Mouse (Mus musculus) testis, postnatal 10 days (tissue): ENCODE measurements at regions not wholly inside any gene's neighbourhood (a gene's known extent, or its start where the extent isn't known, plus 50 kb on each side); places are given as distances from the start of the nearest gene placed in this dataset.
"Not testable (repeated sequence)": the region's sequence is repeated elsewhere in the genome, so short reads cannot be mapped to it uniquely, and the experiment has no call there.

ENCODE experiments used
- DNase-seq: peaks from one replicate; pipeline ENCODE4 v3.0.0; 2021; ENCODE audit warnings: low spot score

DNA sequence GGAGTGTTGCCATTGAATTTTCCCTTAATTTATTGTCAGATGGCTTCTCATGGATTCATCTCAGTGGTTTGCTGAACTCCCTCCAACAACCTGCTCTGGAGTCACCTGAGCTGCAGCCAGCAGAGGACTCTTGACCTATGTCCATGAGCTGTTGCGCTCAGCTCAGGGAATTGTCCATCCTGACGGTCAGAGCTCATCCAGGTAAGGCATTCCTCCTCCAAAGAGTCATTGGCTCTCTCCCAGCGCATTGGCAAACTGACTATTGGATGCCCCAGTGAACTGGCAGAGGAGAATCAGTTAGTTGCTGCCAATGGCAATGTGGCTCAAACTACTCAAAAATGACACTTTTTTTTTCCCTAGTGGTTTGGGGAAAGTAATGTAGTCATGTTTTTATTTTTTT lies 345.3 kb upstream of the Fign start:
- no peak for DNase-seq

DNA sequence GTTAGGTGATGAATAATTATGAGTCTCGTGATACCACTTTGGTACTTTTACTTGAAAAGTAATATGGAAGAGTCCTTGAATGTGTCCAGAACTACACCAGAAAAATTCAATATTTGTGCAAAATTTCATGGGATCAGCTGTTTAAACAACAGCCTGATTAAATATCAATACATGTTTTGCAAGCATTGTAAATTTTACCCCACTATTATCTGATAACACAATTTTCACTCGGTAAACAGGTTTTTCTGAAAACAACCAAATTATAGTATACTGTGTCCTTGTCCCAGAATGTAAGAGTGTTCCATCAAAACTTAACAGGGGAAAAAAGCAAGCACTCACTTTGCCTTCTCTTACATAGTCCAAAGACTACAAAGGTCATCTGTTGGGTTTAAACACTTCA lies 343.1 kb upstream of the Fign start:
- DNase-seq, result no peak

DNA sequence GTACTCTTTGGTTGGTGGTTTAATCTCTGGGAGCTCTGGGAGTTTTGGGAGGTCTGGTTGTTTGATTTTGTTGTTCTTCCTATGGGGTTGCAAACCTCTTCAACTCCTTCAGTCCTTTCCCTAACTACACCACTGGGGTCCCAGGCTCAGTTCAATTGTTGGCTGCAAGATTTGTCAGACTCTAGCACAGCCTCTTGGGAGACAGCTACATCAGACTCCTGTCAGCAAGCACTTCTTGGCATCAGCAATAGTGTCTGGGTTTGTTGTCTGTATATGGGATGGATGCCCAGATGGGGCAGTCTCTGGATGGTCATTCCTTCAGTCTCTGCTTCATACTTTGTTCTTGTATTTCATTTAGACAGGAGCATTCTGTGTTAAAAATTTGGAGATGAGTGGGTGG lies 319.3 kb upstream of the Fign start:
- DNase-seq, result not testable (repeated sequence)

- no peak for DNase-seq
Observed at GRCm38 (mm10) chr2:64413846-64414245, 316.0 kb upstream of the Fign start.

- no peak for DNase-seq
Observed at GRCm38 (mm10) chr2:64413263-64413662, 315.4 kb upstream of the Fign start.

GRCm38 (mm10) chr2:64395946-64396345 lies 298.1 kb upstream of the Fign start:
- DNase-seq, result no peak

- no peak for DNase-seq
Observed at GRCm38 (mm10) chr2:64394619-64395294, 296.9 kb upstream of the Fign start.

- DNase-seq, result no peak
Observed at GRCm38 (mm10) chr2:64394199-64394598, 296.4 kb upstream of the Fign start.

- no peak for DNase-seq
Observed at GRCm38 (mm10) chr2:64369791-64370190, 272.0 kb upstream of the Fign start.

DNA sequence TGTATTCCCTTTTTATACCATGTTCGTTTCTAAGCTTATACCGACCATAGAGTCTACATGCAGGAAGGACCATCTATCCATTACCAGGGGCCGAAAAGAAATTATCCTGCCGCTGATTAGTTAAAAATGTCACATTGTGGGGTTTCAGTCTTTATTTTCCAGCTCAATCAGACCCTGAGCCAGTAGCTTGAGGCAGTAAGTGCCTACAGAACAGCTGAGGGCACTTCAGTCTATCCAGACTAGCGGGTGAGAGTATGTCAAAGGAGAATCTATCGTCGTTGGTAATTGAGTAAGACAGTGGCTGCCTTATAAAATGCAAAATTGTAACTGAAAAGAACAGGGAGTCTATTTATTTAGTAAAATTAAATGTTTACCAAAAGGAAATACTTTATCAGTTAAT lies 269.4 kb upstream of the Fign start:
- DNase-seq, result no peak

DNA sequence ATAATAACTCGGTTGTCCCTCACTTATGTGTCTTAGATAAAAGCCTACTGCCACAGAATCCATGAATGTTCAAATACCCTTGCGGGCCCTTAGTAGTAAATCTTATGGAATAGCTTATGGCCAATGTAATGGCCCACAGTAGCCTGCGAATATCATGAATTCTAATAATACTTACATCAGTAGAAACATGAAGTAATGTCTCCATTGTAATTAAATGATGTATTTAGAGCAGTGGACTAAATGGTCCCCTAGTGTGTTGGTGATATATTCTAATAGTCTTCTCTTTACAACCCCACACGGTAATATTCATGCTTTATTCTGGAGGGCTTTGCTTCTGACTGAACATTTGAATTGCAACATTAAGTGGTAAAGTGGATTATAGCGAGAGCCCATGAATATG lies 268.7 kb upstream of the Fign start:
- no peak for DNase-seq

DNA sequence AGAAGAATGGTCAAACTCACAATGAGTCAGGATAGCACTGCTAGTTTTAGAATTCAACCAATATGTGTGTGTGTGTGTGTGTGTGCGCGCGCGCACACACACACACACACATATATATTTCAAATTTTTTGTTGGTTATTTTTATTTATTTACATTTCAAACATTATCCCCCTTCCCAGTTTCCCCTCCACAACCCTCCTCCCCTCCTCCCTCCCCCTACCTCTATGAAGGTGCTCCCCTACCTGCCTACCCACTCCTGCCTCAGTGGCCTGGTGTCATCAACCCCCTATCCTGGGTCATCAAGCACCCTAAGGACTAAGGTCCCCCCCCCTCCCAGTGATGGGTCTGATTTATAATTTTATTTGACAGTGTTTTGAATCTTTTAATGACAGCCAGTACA lies 258.4 kb upstream of the Fign start:
- no peak for DNase-seq

DNA sequence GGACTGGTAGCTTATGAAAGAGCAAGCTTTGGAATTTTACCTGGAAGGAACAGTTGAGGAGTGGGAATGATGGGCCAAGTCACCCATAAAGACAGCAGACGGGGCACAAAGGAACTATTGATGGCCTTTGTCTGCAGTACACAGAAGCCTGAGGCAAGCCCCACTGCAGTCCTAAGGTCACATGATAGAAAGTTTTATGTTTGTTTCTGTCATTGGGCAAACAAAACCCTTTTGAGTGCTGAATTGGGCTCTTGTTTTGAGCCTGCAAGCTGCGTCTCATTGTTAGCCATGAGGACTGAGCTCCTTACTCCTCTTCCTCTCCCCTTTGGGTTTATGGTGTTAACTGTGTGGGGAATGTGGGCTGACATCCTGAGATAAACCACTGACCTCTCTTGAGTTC lies 227.7 kb upstream of the Fign start:
- DNase-seq, result no peak
